Mouse (Mus musculus): Measurements from ENCODE around the gene Fkbp1b.
"Not testable (repeated sequence)": the region's sequence is repeated elsewhere in the genome, so short reads cannot be mapped to it uniquely, and the experiment has no call there.

The Fkbp1b gene

GRCm38 (mm10) chr12:4841392-4841887, at the start of gene Fkbp1b:
Gene Fkbp1b, minus strand, starts transcription at chr12:4841591.
- no peak for DNase-seq (ENCODE audit: low spot score)

GRCm38 (mm10) chr12:4889891-4890290, 48.5 kb upstream of the Fkbp1b start:
- no peak for DNase-seq (ENCODE audit: low spot score)

GRCm38 (mm10) chr12:4889251-4889650, 47.9 kb upstream of the Fkbp1b start:
- DNase-seq (ENCODE audit: low spot score) = no peak

- DNase-seq (ENCODE audit: low spot score) = no peak
Observed at GRCm38 (mm10) chr12:4888739-4889138, 47.3 kb upstream of the Fkbp1b start.

- not testable (repeated sequence) for DNase-seq (ENCODE audit: low spot score)
Observed at GRCm38 (mm10) chr12:4886581-4886980, 45.2 kb upstream of the Fkbp1b start.

GRCm38 (mm10) chr12:4885062-4885461, 43.7 kb upstream of the Fkbp1b start:
- DNase-seq (ENCODE audit: low spot score) = no peak

GRCm38 (mm10) chr12:4882086-4882485, 40.7 kb upstream of the Fkbp1b start:
- no peak for DNase-seq (ENCODE audit: low spot score)

GRCm38 (mm10) chr12:4879048-4879447, 37.7 kb upstream of the Fkbp1b start:
- DNase-seq (ENCODE audit: low spot score) = no peak

- no peak for DNase-seq (ENCODE audit: low spot score)
Observed at GRCm38 (mm10) chr12:4878296-4878783, 36.9 kb upstream of the Fkbp1b start.

GRCm38 (mm10) chr12:4875623-4876022, 34.2 kb upstream of the Fkbp1b start:
- DNase-seq (ENCODE audit: low spot score) = no peak

- DNase-seq (ENCODE audit: low spot score) = no peak
Observed at GRCm38 (mm10) chr12:4874161-4874927, 33.0 kb upstream of the Fkbp1b start, which contains the start of gene Mfsd2b. Gene Mfsd2b, minus strand, starts transcription at chr12:4874359.

GRCm38 (mm10) chr12:4873531-4873930, 32.1 kb upstream of the Fkbp1b start:
- DNase-seq (ENCODE audit: low spot score) = no peak

GRCm38 (mm10) chr12:4872983-4873477, 31.6 kb upstream of the Fkbp1b start:
- no peak for DNase-seq (ENCODE audit: low spot score)

GRCm38 (mm10) chr12:4872273-4872672, 30.9 kb upstream of the Fkbp1b start:
- no peak for DNase-seq (ENCODE audit: low spot score)

- no peak for DNase-seq (ENCODE audit: low spot score)
Observed at GRCm38 (mm10) chr12:4871260-4871659, 29.9 kb upstream of the Fkbp1b start.

- DNase-seq (ENCODE audit: low spot score) = no peak
Observed at GRCm38 (mm10) chr12:4868924-4869323, 27.5 kb upstream of the Fkbp1b start.

GRCm38 (mm10) chr12:4864338-4864690, 22.9 kb upstream of the Fkbp1b start:
- DNase-seq (ENCODE audit: low spot score) = no peak

- no peak for DNase-seq (ENCODE audit: low spot score)
Observed at GRCm38 (mm10) chr12:4863654-4864337, 22.4 kb upstream of the Fkbp1b start.

- DNase-seq (ENCODE audit: low spot score) = no peak
Observed at GRCm38 (mm10) chr12:4862672-4863071, 21.3 kb upstream of the Fkbp1b start.

GRCm38 (mm10) chr12:4859241-4859914, 18.0 kb upstream of the Fkbp1b start:
- DNase-seq (ENCODE audit: low spot score) = no peak

GRCm38 (mm10) chr12:4856834-4857233, 15.4 kb upstream of the Fkbp1b start:
- no peak for DNase-seq (ENCODE audit: low spot score)

GRCm38 (mm10) chr12:4856160-4856559, 14.8 kb upstream of the Fkbp1b start:
- no peak for DNase-seq (ENCODE audit: low spot score)

Measured in urinary bladder, postnatal 10 days (tissue).